Mouse (Mus musculus): Measurements from ENCODE around the gene Meioc. TPM values are rescaled to one million over a fixed set of nuclear protein-coding genes. Genes with fewer than 3 reads are reported as not detected.

Meioc gene
- total and polyA plus RNA-seq, 3 experiments = 0.05 TPM; not detected in 2

GRCm38 (mm10) chr11:102628529-102628928 lies 35.0 kb upstream of the Meioc start:
- H3K27me3 ChIP-seq (ENCODE audit: insufficient read depth, low read length) = peaks cover 22% of the 10 kb centered on the region
- no peaks in the 10 kb centered on the region for H3K9me3 ChIP-seq (replicated peaks)
- no peak for TF ChIP-seq TAL1 (conservative IDR thresholded peaks at IDR 0.05; ENCODE audit: low read depth, low read length)
- TF ChIP-seq GATA1 (IDR thresholded peaks at IDR 0.05; ENCODE audit: borderline replicate concordance, low read length) = no peak
- no peak for TF ChIP-seq GATA2 (IDR thresholded peaks at IDR 0.05; ENCODE audit: borderline replicate concordance, low read depth, low read length)
- TF ChIP-seq CTCF (IDR thresholded peaks at IDR 0.05; ENCODE audit: low read depth, low read length) = no peak
- no peak for TF ChIP-seq POLR2AphosphoS5 (IDR thresholded peaks at IDR 0.05; ENCODE audit: insufficient replicate concordance, low read depth, low read length)

GRCm38 (mm10) chr11:102629375-102629774 lies 34.1 kb upstream of the Meioc start:
- Histone ChIP-seq H3K9me3 (replicated peaks) (no peaks in the 10 kb centered on the region), H3K36me3 (replicated peaks) (no peaks in the 10 kb centered on the region), H3K27me3 (ENCODE audit: insufficient read depth, low read length) (peaks cover 24% of the 10 kb centered on the region), H3K4me1 (ENCODE audit: insufficient read depth, low read depth, low read length) (no peaks in the 10 kb centered on the region), H3K4me3 (ENCODE audit: low read depth, low read length) (no peak overlapping the region)
- TF ChIP-seq GATA1 (IDR thresholded peaks at IDR 0.05; ENCODE audit: borderline replicate concordance, low read length) = no peak
- DNase-seq (ENCODE audit: low spot score) (no peak), ATAC-seq (ENCODE audit: extremely low read depth, insufficient number of reproducible peaks, low FRiP score, poor library complexity, severe bottlenecking) (no peak)

More at GRCm38 (mm10) chr11:102628529-102628928, 35.0 kb upstream of the Meioc start:
- ATAC-seq (ENCODE audit: extremely low read depth, insufficient number of reproducible peaks, low FRiP score, poor library complexity, severe bottlenecking) = no peak
- no peak for DNase-seq (ENCODE audit: low spot score)
- Histone ChIP-seq H3K4me1 (ENCODE audit: insufficient read depth, low read depth, low read length) (no peaks in the 10 kb centered on the region), H3K4me3 (ENCODE audit: low read depth, low read length) (no peak overlapping the region), H3K36me3 (replicated peaks) (no peaks in the 10 kb centered on the region)

GRCm38 (mm10) chr11:102630731-102631130 lies 32.8 kb upstream of the Meioc start:
- Histone ChIP-seq H3K9me3 (replicated peaks) (no peaks in the 10 kb centered on the region), H3K36me3 (replicated peaks) (no peaks in the 10 kb centered on the region), H3K27me3 (ENCODE audit: insufficient read depth, low read length) (peaks cover 20% of the 10 kb centered on the region), H3K4me1 (ENCODE audit: insufficient read depth, low read depth, low read length) (no peaks in the 10 kb centered on the region), H3K4me3 (ENCODE audit: low read depth, low read length) (no peak overlapping the region)
- ATAC-seq (ENCODE audit: extremely low read depth, insufficient number of reproducible peaks, low FRiP score, poor library complexity, severe bottlenecking) (no peak), DNase-seq (ENCODE audit: low spot score) (no peak)
- TF ChIP-seq TAL1 (conservative IDR thresholded peaks at IDR 0.05; ENCODE audit: low read depth, low read length) (no peak), POLR2AphosphoS5 (IDR thresholded peaks at IDR 0.05; ENCODE audit: insufficient replicate concordance, low read depth, low read length) (no peak), GATA1 (IDR thresholded peaks at IDR 0.05; ENCODE audit: borderline replicate concordance, low read length) (no peak), GATA2 (IDR thresholded peaks at IDR 0.05; ENCODE audit: borderline replicate concordance, low read depth, low read length) (no peak), CTCF (IDR thresholded peaks at IDR 0.05; ENCODE audit: low read depth, low read length) (no peak)

- TF ChIP-seq GATA1 (IDR thresholded peaks at IDR 0.05; ENCODE audit: borderline replicate concordance, low read length) = no peak
- TF ChIP-seq TAL1 (conservative IDR thresholded peaks at IDR 0.05; ENCODE audit: low read depth, low read length) = no peak
- no peak for TF ChIP-seq GATA2 (IDR thresholded peaks at IDR 0.05; ENCODE audit: borderline replicate concordance, low read depth, low read length)
- no peak for TF ChIP-seq POLR2AphosphoS5 (IDR thresholded peaks at IDR 0.05; ENCODE audit: insufficient replicate concordance, low read depth, low read length)
- no peak overlapping the region for H3K4me3 ChIP-seq (ENCODE audit: low read depth, low read length)
- no peaks in the 10 kb centered on the region for H3K4me1 ChIP-seq (ENCODE audit: insufficient read depth, low read depth, low read length)
- H3K27me3 ChIP-seq (ENCODE audit: insufficient read depth, low read length) = peaks cover 20% of the 10 kb centered on the region
- H3K9me3 ChIP-seq (replicated peaks) = no peaks in the 10 kb centered on the region
- H3K36me3 ChIP-seq (replicated peaks) = no peaks in the 10 kb centered on the region
- DNase-seq (ENCODE audit: low spot score) (no peak), ATAC-seq (ENCODE audit: extremely low read depth, insufficient number of reproducible peaks, low FRiP score, poor library complexity, severe bottlenecking) (no peak)
Observed at GRCm38 (mm10) chr11:102631203-102631602, 32.3 kb upstream of the Meioc start.

GRCm38 (mm10) chr11:102632725-102633124 lies 30.8 kb upstream of the Meioc start:
- ATAC-seq (ENCODE audit: extremely low read depth, insufficient number of reproducible peaks, low FRiP score, poor library complexity, severe bottlenecking) (no peak), DNase-seq (ENCODE audit: low spot score) (no peak)
- H3K9me3 ChIP-seq (replicated peaks) = no peaks in the 10 kb centered on the region
- H3K27me3 ChIP-seq (ENCODE audit: insufficient read depth, low read length) = peaks cover 19% of the 10 kb centered on the region
- H3K4me3 ChIP-seq (ENCODE audit: low read depth, low read length) = no peak overlapping the region
- no peaks in the 10 kb centered on the region for H3K4me1 ChIP-seq (ENCODE audit: insufficient read depth, low read depth, low read length)
- no peaks in the 10 kb centered on the region for H3K36me3 ChIP-seq (replicated peaks)
- TF ChIP-seq POLR2AphosphoS5 (IDR thresholded peaks at IDR 0.05; ENCODE audit: insufficient replicate concordance, low read depth, low read length) = no peak
- TF ChIP-seq CTCF (IDR thresholded peaks at IDR 0.05; ENCODE audit: low read depth, low read length) = no peak
- TF ChIP-seq GATA1 (IDR thresholded peaks at IDR 0.05; ENCODE audit: borderline replicate concordance, low read length) = no peak
- TF ChIP-seq TAL1 (conservative IDR thresholded peaks at IDR 0.05; ENCODE audit: low read depth, low read length) = no peak
- no peak for TF ChIP-seq GATA2 (IDR thresholded peaks at IDR 0.05; ENCODE audit: borderline replicate concordance, low read depth, low read length)

- TF ChIP-seq CTCF (IDR thresholded peaks at IDR 0.05; ENCODE audit: low read depth, low read length) (no peak), POLR2AphosphoS5 (IDR thresholded peaks at IDR 0.05; ENCODE audit: insufficient replicate concordance, low read depth, low read length) (no peak), GATA1 (IDR thresholded peaks at IDR 0.05; ENCODE audit: borderline replicate concordance, low read length) (no peak), TAL1 (conservative IDR thresholded peaks at IDR 0.05; ENCODE audit: low read depth, low read length) (no peak), GATA2 (IDR thresholded peaks at IDR 0.05; ENCODE audit: borderline replicate concordance, low read depth, low read length) (no peak)
- peaks cover 17% of the 10 kb centered on the region for H3K27me3 ChIP-seq (ENCODE audit: insufficient read depth, low read length)
- DNase-seq (ENCODE audit: low spot score) = no peak
- no peak for ATAC-seq (ENCODE audit: extremely low read depth, insufficient number of reproducible peaks, low FRiP score, poor library complexity, severe bottlenecking)
- no peaks in the 10 kb centered on the region for H3K36me3 ChIP-seq (replicated peaks)
- no peaks in the 10 kb centered on the region for H3K9me3 ChIP-seq (replicated peaks)
- no peak overlapping the region for H3K4me3 ChIP-seq (ENCODE audit: low read depth, low read length)
- H3K4me1 ChIP-seq (ENCODE audit: insufficient read depth, low read depth, low read length) = no peaks in the 10 kb centered on the region
Observed at GRCm38 (mm10) chr11:102633379-102633778, 30.1 kb upstream of the Meioc start.

- Histone ChIP-seq H3K36me3 (replicated peaks) (no peaks in the 10 kb centered on the region), H3K27me3 (ENCODE audit: insufficient read depth, low read length) (peaks cover 17% of the 10 kb centered on the region), H3K9me3 (replicated peaks) (no peaks in the 10 kb centered on the region), H3K4me3 (ENCODE audit: low read depth, low read length) (no peak overlapping the region), H3K4me1 (ENCODE audit: insufficient read depth, low read depth, low read length) (no peaks in the 10 kb centered on the region)
- TF ChIP-seq GATA2 (IDR thresholded peaks at IDR 0.05; ENCODE audit: borderline replicate concordance, low read depth, low read length) (no peak), CTCF (IDR thresholded peaks at IDR 0.05; ENCODE audit: low read depth, low read length) (no peak), POLR2AphosphoS5 (IDR thresholded peaks at IDR 0.05; ENCODE audit: insufficient replicate concordance, low read depth, low read length) (no peak)
- DNase-seq (ENCODE audit: low spot score) = no peak
- no peak for ATAC-seq (ENCODE audit: extremely low read depth, insufficient number of reproducible peaks, low FRiP score, poor library complexity, severe bottlenecking)
Observed at GRCm38 (mm10) chr11:102636887-102637286, 26.6 kb upstream of the Meioc start.

All from G1E (cell line).